Mouse (Mus musculus) yolk sac, embryonic 10.5 days (tissue): ENCODE measurements at regions not wholly inside any gene's neighbourhood (a gene's known extent, or its start where the extent isn't known, plus 50 kb on each side); places are given as distances from the start of the nearest gene placed in this dataset.

Source experiments
- DNase-seq: peaks from one replicate; pipeline ENCODE4 v3.0.0-alpha.2; 2017; ENCODE audit warnings: low spot score

GRCm38 (mm10) chrX:7474831-7475230 is 98.6 kb upstream of the Foxp3 start:
- DNase-seq: no peak

- no peak for DNase-seq
Measured at GRCm38 (mm10) chrX:7473814-7474213, 98.2 kb upstream of the Usp27x start.

GRCm38 (mm10) chrX:7469801-7470200 is 94.2 kb upstream of the Usp27x start:
- DNase-seq: no peak

- DNase-seq: no peak
Measured at GRCm38 (mm10) chrX:7467985-7468384, 92.4 kb upstream of the Usp27x start.

- DNase-seq: no peak
Measured at GRCm38 (mm10) chrX:7456851-7457250, 81.2 kb upstream of the Usp27x start.

DNA sequence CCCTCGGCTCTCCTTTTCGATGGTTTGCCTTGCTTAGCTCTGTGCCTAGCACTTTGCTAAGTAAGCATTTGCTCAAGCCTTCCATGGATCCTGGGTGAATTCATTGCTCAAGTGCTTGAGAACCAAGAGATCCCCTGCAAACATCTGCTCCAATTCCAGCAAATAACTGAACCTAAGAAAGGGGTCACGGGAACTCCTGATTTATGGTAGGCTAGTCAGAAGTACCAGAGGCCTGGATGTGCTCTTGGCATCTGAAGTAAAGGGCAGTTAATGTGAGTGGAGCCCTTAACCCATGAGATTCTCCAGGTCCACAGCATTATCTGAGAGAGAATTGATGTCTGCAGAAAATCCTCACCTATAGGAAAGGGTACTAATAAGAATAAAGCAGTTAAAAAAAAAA is 69.4 kb upstream of the Usp27x start:
- DNase-seq: no peak

DNA sequence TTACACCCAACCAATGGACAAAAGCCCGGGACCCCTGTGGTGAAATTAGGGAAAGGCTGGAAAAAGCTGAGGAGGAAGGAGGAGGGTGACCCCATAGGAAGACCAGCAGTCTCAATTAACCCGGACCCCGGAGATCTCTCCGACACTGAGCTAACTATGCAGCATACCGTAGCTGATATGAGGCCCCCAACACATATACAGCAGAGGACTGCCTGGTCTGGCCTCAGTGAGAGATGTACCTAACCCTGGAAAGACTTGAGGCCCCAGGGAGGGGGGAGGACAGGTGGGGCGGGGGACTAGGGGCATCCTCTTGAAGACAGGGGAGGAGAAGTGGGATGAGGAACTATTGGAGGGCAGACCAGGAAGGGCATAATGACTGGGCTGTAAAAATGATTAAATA is 69.0 kb upstream of the Usp27x start:
- no peak for DNase-seq

- DNase-seq: peak; percentile 66
Measured at GRCm38 (mm10) chrX:7443996-7444421, 68.4 kb upstream of the Usp27x start.

- no peak for DNase-seq
Measured at GRCm38 (mm10) chrX:7435375-7436042, 59.9 kb upstream of the Usp27x start.

GRCm38 (mm10) chrX:7434268-7434667 is 58.6 kb upstream of the Usp27x start:
- DNase-seq: no peak

GRCm38 (mm10) chrX:7430456-7430855 is 54.8 kb upstream of the Usp27x start:
- DNase-seq: no peak

GRCm38 (mm10) chrX:7429524-7429865 is 53.9 kb upstream of the Usp27x start:
- DNase-seq: peak; percentile 58

DNA sequence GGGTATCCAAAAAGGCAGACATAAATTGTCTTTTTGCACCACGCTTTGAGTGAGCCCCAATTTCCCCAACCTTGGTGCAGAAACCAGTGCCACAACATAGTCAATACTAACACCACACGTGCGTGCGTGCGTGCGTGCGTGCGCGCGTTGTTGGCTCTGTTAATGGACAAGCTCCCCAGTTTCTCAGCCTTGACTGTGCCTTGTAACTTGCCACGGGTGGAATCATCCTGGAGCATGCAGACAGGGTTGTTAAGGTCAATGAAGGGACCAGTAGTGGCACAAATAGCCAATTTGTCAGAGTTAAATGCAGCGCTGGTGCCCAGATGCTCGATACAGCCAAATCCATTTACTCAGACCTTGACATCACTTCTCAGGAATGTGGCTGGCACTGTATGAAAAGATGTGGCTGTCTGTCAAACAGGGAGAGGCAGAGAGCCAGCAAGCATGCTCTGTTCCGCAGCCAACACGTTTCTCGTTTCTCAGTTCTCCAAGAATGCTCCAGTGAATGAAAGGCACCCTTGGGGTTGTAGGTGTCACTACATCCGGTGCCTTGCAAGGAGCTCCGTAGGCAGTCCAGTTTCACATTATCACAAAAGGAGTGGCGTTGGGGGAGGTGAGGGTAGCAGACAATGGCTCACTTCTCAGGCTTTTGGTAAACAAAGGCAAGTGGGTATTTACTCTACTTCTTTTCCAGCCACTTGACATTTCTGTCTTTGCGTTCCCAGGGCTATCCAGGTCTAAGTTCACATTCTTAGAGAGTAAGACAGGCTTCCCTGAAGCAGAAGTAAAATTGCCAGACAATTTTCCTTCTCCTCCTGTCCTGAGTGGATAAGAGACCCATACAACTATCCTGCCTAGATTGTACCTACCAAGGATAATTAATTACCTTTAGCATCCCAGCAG is 53.2 kb upstream of the Usp27x start:
- peak; percentile 58 for DNase-seq
